Mouse (Mus musculus): Measurements from ENCODE around the gene Saa3.

GRCm38 (mm10) chr7:46672160-46672672, 43.3 kb downstream of the Saa3 start, which contains the start of gene Tph1:
- no peak for TF ChIP-seq POLR2A (IDR thresholded peaks at IDR 0.05; ENCODE audit: low read depth, low read length)
- TF ChIP-seq CTCF (IDR thresholded peaks at IDR 0.05; ENCODE audit: borderline replicate concordance, insufficient read depth, low read length), result no peak
